Mouse (Mus musculus) layer of hippocampus, adult 9-11 months (tissue): ENCODE data around the gene Rab5if.
"Not testable (repeated sequence)": the region's sequence is repeated elsewhere in the genome, so short reads cannot be mapped to it uniquely, and the experiment has no call there.

Source experiments
- DNase-seq: peaks from one replicate; pipeline ENCODE4 v3.0.0; 2022

Rab5if gene

DNA sequence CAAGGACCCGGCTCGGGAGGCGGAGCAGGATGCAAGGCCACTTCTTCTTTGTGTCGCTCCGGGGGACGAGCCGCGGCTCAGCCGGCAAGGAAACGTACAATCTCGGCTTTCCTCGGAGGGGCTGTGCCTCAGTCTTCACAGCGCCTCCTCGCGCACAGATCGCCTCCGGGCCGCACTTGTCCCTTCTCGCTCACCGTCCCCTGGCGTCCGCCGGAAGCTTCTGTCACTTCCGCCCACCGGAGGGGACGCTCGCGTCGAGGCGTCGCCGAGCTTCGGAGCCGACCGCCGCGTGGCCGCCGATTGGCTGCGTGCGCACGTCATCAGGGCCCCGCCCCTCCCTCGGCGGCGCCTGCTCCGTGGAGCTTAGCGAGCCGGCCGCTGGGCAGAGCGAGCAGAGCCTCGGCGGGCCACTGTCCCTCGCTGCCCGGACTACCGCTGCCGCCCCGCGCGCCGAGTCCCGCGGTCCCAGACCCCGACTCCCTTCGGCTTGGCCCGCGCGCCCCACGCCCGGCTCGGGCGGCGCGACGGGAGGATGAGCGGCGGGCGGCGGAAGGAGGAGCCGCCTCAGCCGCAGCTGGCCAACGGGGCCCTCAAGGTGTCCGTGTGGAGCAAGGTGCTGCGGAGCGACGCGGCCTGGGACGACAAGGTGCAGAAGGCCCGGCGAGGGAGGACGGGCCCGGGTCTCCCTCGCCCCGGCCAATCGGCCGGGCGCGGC lies at the start of gene Rab5if:
Gene Rab5if (plus strand): TSS at position 357 of the 715 bp plus-strand sequence.
- DNase-seq = peak; percentile 97

DNA sequence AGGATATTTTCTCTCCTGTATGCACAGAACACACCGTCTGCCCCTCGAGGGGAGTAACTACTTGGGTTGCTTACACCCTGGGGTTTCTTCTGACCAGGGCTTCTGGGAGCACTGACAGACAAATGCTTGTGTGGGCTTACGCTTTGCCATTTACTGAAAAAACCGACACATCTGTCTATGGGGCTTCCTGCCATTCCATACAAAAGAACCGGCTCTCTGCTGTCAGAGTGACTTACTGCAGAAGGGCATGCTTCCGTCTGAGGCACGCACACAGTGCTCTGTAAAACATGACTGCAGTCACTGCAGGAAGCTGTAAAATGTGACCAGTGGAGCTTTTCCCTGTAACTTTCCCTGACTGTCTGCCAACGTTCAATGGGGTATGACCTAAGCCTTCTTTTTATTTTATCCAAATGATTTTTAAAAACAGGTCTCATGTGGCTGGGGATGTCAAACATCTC lies 48.6 kb upstream of the Rab5if start:
- DNase-seq = no peak

DNA sequence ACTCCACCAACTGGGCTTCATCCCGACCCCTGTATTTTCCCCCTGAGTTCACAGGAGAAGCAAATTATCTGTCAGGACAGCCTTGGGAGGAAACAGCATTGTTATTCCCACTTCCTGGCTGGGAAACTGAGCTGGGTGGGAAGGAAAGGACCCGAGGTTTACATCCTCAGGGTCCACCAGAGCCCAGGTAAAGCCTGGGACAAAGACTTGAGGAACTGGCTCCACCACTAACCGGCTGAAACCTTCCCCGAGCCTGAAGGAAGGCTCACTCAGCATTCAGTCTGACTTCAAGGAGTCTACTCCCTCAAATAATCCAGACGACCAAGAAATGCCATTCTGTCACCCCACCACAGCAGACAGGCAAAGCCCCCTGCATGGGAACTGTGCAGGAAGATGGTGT lies 48.0 kb upstream of the Rab5if start:
- DNase-seq = no peak

DNA sequence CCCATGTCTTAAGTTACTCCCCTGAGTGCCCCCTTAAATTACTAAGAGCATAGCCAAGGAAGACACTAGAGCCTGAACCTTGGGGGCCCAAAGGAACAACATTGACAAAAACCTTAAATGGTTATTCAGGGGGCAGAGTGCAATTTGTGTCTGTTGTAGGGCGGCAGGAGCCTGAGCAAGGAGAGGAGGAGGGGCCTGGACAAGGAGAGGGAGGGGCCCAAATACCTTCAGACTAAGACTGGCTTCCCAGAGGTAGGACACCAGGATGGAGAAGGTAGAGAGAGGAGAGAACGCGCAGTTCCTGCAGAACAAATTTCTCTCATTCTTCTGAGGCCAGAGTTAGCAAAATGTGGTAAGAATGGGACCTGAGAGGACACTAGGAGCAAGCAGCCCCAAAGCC lies 47.5 kb upstream of the Rab5if start:
- no peak for DNase-seq

DNA sequence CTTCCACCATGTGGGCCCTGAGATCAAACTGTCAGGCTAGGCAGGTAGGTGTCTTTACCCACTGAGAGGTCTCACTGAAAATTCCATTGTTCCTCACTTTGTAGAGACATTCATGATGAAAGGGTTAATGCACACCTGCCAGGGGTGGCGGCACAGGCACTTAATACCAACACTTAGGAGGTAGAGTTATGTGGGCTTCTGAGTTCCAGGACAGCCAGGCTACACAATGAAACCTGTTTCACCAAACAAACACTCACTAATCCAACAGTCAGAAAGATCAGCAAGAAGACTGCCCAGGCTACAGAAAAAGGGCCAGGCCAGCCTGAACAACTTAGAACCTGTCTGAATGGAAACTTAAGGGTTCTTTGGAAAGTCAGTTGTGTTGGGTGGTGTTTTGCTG lies 46.8 kb upstream of the Rab5if start:
- DNase-seq = no peak

DNA sequence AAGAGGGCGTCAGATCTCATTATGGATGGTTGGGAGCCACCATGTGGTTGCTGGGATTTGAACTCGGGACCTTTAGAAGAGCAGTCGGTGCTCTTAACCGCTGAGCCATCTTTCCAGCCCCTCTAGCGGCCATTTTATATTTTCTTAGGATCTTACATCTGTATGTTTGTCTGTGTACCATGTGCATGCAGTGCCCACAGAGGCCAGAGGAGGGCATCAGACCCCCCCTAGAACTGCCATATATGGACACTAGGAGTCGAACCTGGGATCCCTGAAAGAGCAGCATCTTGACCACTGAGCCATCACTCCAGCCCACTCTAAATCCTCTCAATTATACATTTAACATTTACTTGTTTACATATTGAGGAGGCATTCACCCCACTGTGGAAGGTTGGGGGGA lies 37.8 kb upstream of the Rab5if start:
- not testable (repeated sequence) for DNase-seq

DNA sequence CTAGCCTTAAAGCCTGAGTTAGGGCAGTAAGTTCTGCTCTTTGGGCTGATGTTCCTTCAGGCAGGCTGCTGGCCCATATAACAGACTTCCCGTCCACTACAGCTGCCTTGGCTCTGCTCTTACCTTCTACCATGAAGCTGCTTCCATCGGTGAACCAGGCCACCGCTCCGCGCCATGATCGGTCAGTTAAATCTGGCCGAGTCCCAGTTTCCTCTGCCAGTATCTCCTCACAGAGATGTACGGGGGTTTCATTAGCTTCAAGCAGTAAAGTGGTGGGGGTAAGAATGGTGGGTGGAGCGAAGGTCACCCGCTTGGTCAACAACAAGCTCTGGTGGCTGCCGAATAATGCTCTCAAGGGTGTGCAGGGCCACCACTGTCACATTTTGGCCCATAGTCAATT lies 28.6 kb upstream of the Rab5if start:
- DNase-seq = no peak

DNA sequence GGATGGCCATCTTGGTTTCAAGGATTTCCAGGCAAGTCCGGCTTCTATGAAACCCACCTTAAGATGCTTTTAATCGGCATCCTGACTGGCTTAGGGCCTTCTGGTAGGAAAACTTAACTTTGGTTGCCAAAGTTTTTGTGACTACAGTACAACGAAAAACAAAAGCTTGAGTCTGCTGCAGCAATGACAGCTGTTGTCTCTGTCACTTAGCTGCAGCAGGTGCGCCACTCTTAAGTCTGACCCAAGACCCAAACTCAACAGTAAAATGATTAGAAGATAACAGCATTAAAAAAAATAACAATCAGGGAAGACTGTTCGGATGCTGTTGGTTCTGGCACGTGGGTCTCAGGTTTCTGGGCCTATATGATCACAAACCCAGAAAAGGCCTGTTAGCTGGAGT lies 24.1 kb upstream of the Rab5if start:
- DNase-seq = no peak

DNA sequence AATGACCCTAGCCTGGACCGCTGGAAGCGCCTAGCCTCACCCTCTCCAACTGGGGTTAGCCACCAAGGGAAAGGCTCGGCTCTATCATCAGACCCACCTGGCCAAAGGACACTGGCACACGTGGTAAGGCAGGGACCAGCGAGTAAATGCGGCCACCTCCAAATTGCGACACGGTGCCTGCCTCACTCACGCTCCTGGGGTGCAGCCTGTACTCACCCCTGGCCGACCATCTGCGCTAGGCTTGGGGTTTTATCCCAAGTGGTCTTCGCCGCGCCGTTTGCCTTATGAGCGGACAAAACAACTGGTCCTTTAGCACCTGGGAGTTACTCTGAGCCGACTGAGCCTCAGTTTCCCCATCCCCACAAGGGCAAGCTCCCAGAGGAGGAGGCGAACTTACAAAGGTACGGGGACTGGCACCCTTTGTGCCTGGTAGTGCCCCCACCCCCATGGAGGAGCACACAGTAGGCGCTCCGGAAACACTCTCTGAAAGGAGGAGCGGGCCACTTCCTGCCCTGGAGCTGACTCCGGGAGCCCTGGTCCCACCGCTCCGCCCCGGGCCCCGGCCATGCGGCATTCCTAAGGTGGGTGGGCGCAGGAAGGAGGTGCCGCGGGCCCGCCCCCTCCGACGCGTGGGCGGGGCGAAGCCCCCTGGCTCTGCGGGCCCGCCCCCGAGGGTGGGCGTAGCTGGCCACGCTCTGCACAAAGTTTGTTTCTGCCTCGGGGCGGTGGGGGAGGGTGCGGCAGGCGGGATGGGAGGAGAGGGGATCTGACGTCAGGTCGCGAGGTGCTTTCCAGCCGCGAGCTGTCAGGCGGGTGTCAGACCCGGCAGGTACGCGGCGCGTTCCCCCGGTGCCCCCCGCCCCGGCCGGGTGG lies 23.4 kb upstream of the Rab5if start, which contains the start of gene Tgif2:
Gene Tgif2 (plus strand): TSS at position 689 of the 873 bp plus-strand sequence.
- no peak for DNase-seq

DNA sequence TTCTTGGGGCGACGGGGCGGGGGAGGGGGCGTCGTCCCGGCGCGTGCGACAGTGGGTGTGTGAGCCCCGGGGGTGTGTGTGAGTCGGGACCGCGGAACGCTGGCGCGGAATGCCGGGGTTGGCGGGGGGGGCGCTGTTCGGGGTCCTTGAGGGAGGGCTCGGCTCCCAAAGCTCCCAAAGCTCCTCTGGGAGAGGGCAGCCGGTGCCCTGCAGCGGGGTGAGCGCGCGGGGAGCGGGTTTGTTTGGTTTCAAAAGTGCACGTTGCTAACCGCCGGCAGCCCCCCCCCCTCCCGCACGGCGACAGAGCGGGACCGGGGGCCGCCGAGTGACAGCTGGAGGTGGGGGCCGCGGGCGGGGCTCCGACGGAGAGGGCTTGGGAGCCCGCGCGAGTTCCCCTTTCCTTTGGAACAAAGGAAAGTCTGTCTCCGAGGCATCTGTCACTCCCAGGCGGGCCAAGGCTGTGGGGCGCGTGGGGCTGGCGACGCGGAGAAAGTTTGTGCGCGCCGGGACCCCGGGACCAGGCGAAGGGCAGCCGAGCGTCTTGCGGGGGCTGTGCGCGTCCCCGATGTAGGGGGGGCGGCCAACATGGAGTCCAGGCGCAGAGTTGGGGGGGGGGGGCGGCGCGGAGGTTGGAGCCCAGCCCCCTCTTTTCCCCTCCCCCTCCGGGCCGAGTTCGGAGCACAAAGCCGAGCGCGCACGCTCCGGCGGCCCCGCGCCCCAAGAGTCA lies 22.5 kb upstream of the Rab5if start:
- no peak for DNase-seq

DNA sequence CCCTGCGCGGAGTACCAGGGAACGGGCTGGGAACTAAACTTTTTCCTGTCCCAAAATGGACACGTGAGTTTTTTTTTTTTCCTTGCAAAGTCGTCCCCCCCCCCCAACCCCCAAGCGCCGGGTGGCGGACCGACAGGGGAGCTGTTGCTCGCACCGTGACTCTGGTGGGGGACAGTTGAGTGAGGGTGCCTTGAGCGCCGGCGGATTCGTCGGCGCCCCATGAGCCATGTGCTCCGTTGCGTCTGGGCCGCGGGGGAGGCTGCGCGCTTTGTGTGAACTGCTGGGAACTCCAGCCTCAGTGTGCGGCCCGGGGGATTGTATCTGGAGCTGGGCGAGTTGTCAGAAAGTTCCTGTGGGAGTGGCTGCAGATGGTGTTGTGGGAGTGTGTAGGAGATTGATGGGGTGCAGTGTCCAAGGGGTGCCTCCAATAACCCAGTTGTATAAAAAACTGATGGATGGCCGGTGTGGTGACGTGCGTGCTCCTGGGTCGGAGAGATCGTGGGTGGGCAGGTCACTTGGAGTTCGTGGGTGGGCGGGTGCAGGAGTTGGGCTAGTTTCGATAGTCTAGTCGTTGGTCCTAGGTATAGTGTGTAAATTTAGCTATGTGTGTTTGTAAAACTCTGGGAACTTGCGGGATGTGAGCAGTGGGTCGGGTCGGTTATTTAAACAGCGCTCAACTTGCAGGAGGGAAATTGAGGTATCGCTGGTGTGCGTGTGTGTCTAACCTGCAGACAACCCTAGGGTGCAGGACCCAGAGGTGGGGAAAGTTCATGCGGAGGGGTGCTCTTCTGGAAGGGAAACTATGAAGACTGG lies 21.7 kb upstream of the Rab5if start:
- peak; percentile 58 for DNase-seq

DNA sequence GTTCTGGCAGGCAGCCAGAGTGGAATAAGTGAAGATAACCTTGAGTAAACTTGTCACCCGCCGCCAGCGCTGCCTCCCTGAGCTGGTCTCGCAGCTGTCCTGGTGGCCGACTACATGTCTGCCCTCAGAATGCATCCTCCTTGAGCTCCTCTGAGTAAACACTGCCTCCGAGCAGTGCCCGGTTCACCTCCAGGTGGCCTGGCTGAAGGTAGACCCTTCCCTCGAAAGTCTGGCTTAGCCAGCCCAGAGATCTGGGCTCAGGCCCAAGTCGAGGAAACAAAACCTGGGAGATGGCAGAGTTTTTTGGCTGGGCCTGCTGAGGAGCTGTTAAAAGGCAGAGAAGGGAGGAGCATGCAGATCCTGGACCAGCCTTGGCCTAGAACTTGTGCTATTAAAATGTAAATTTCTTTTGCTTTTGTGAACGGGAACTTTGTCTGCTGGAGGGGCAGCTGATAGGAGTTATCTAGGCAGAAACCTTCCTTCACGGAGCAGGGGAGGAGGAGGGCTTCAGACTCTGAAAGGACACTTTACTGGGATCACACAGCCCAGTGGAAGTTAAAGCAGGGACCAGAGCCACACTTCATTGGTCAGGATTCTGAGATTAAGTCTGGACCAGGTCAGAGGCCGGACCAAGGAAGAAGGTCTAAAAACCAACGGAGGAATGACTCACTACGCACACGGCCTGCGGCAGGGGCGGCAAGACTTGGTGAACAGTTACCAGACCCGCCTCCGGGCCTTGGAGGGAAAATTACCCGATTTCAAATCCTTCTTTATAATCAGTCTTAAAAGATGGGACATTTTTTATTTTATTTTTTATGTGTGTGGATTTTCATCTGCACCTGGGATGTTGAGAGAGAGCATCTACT lies 20.9 kb upstream of the Rab5if start:
- no peak for DNase-seq

DNA sequence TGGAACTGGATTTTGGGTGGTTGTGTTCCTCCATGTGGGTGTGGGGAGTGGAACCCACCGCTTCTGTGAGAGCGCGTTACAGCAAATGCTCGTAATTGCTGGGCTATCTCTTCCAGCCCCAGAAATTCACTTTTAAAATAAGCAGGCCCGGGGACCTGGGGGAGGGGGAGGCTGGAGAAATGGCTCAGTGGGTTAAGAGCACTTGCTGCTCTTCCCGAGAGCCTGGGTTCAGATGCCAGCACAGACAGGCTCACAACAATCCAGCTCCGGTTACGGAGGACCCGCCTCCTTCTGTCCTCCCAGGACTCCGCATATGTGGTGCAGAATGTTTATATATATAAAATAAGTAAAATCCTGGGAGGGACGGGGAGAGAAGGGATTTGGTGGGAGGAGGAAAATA lies 20.2 kb upstream of the Rab5if start:
- no peak for DNase-seq

DNA sequence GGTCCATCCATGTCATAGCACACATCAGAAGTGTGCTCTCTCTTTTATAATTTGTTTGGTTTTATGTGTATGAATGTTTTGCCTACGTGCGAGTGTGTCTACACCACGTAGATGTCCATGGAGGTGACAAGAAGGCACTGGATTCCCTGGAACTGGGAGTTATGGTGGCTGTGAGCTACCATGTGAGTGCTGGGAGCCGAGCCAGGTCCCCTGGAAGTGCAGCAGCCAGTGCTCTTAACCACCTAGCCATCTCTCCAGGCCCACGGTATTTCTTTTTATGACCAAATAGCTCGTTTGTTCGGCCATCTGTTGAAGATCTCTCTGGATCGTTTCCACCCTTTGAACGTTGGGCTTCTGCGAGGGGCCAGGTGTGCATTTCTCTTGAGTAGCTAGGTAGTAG lies 19.6 kb upstream of the Rab5if start:
- no peak for DNase-seq

DNA sequence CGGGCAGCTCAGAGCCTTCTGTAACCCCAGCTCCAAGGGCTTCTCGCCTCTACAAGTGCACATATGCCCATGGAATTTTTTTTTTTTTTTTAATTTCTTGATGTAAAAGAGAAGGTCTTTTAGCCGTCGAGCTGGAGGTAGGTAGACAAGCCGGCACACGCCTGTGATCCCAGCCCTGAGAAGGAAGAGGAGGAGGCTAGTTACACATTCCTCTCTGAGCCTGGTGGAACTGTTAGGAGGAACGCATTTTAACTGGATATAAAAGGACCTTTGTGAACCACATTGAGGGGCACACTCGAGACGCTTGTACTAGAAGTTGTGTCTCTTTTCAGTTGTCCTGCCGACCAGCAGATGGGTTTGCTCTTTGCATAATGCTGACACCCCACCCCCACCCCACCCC lies 18.2 kb upstream of the Rab5if start:
- DNase-seq = no peak

DNA sequence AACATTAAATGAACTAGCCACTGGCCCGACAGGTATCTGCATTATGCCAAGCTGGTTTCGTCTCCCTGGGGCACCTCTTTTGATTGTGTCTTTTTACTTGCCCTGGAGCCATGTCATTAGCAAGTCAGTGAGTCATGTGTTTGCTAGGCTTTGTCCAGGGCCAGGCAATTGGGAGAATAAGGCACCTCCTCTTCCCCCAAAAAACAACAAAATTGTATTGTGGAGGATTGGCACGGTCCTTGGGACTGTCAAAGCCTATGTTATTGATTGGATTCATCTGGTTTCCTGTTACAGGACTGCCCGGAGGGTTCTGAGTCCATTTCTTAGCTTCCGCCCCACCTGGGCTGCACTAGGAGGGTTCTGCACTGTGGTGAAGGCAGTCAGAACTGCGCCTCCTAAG lies 15.3 kb upstream of the Rab5if start:
- DNase-seq = no peak

DNA sequence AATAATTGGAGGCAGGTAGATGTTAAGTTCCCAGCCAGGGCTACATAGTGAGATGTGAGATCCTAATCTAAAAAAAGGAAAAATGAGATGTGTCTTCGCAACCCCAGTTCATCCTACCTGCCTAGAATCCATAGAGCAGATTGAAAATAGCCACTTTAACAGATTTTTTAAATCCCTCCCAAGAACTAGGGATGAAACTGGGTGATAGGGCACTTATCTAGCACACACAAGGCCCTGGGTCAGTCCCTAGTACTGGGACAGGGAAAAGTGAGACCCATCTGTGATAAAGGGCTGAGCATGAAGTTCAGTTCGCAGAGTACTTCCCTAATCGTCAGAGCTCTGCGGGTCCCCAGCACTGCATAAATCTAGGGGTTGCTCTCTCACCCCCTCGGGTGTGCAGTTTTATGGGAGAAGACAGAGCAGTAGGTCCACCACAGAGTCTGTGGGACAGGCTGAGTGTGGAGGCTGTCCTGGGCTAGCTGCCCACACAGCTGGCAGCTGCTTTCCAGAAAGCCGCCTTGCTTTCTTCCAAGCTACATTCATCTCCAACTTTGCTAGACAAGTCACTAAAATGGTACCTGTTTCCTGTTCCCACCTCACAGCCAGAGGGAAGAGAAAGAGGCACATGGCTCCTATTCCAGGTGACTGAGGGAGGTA lies 14.3 kb upstream of the Rab5if start:
- no peak for DNase-seq

DNA sequence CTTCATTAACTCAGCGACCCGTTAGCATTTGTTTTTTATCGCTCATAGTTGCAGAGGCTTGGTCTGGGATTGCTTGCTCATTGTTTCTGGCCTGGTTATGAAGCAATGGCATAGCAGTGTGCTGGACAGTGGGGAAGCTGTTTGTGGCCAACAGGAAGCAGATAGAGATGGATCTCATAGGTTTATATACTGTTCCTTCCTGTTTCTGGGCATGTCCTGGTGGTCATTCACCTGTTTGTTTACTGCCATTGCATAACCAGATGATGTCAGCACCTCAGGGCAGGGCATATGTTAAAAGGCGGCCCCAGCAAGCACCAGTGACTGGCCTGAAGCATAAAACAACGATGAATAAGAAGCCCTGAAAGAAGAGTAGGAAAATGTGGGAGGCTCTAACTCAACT lies 12.4 kb upstream of the Rab5if start:
- no peak for DNase-seq

DNA sequence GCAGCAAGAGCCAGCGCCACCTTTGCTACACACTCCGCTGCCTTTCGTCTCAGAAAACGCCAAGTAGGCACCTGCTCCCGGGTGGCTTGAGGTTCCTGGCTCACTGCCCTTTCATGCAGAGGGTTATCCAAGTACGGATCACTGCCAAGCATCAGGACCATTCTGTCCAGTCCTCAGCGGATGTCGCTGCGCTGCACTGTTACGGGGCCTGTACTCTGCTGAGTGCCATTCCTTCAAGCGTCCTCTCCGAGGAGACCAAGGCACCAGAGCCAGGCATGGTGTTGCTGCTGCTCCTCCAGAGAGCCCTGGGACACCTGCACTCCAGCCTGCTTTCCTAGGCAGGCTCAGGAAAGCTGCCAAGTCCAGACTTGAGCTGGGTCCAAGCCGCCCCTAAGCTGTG lies 9.3 kb upstream of the Rab5if start:
- not testable (repeated sequence) for DNase-seq

DNA sequence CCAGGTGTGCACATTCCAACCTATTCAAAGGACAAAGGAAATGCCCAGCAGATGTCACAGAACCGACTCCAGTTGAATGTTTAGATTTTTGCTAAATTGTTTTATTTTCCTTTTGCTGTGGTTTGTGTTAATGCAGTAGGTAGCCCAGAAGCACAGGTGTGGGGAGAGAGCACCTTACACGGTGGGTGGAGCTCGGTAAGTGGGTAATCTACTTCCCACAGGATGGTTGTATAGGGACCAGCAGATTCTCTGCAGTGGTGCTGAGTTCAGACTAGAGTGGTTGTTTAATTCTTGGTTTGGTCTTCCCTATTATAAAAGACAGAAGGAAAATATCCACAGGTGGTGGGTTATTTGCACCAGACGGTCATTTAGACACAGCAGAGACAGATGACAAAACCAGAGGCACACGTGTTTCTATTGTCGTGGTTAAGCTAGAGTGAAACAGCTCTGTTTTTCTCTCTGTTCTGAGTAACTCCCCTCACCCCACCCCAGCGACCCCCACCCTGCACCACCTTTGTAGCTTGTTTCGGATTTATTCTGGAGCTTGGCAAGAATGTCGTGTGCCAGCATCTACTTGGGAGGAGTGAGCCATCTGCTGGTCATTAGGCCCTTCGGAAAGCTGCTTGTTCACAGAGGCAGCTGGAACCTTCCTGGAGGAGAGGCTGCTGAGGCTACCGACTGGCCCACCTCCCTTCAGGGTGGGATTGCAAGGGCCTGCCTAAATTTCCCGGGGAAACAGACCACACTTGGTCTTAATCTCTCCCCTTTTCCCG lies 8.7 kb upstream of the Rab5if start:
- peak; percentile 51 for DNase-seq
